Mouse (Mus musculus): ENCODE results near the gene Pla2g2c. TPM values are rescaled to one million over a fixed set of nuclear protein-coding genes. Genes with fewer than 3 reads are reported as not detected.

Gene Pla2g2c
- polyA plus RNA-seq, 1 experiment from 2014 or later: 0.61 TPM

DNA sequence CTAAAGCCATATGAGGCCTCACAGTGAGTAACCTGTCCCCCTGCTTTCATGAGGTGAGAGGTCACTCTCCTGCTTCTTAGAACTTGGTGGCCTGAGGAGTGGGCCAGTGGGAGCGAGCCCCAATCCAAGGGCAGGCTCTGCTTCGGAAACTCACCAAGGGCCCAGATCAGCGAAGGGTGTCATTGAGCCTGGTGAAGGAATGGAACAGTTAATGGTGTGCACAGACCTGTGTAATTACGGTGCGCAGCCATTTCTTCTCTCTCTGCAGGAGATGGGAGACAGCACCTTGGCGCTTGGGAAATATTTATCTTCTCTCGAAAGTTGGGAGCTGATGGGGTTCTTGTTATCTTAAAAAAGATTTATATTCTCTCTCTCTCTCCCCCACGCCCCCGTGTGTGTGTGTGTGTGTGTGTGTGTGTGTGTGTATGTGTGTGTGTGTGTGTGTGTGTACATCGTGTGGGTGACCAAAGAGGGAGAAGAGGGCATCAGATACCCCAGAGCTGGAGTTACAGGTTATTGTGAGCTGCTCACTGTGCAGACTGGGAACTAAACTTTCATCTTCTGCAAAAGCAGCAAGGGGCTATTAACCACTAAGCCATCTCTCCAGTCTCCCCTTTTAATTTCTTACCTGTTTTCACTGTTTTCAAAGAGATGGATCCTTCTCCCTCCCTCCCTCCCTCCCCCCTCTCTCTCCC lies 27.3 kb upstream of the Pla2g2c start:
- WGBS: 34% methylated on average over 7 of the region's 10 CpGs
- no peak overlapping the region for H3K27ac ChIP-seq (replicated peaks)
- no peaks in the 10 kb centered on the region for H3K36me3 ChIP-seq
- no peak overlapping the region for H3K4me3 ChIP-seq (replicated peaks)
- H3K4me2 ChIP-seq (replicated peaks): no peak overlapping the region
- no peak overlapping the region for H3K9ac ChIP-seq
- no peaks in the 10 kb centered on the region for H3K4me1 ChIP-seq
- no peak for ATAC-seq (ENCODE audit: insufficient number of reproducible peaks, low FRiP score, low TSS enrichment, low read depth)
- no peaks in the 10 kb centered on the region for H3K9me3 ChIP-seq (replicated peaks)
- peaks cover 28% of the 10 kb centered on the region for H3K27me3 ChIP-seq

GRCm38 (mm10) chr4:138698296-138698695 lies 26.3 kb upstream of the Pla2g2c start:
- no peaks in the 10 kb centered on the region for H3K36me3 ChIP-seq
- 66% methylated on average over 2 of the region's 2 CpGs for WGBS
- H3K27me3 ChIP-seq: peaks cover 20% of the 10 kb centered on the region
- no peak overlapping the region for H3K4me2 ChIP-seq (replicated peaks)
- no peak for ATAC-seq (ENCODE audit: insufficient number of reproducible peaks, low FRiP score, low TSS enrichment, low read depth)
- H3K9ac ChIP-seq: no peak overlapping the region
- no peak overlapping the region for H3K4me3 ChIP-seq (replicated peaks)
- no peaks in the 10 kb centered on the region for H3K9me3 ChIP-seq (replicated peaks)
- no peaks in the 10 kb centered on the region for H3K4me1 ChIP-seq
- no peak overlapping the region for H3K27ac ChIP-seq (replicated peaks)

- ATAC-seq (ENCODE audit: insufficient number of reproducible peaks, low FRiP score, low TSS enrichment, low read depth): no peak
Measured at GRCm38 (mm10) chr4:138700184-138700982, 24.2 kb upstream of the Pla2g2c start.

GRCm38 (mm10) chr4:138701111-138701510 lies 23.5 kb upstream of the Pla2g2c start:
- Histone ChIP-seq H3K27me3 (peaks cover 3% of the 10 kb centered on the region; the same call in 1 of the 2 replicates), H3K4me3 (replicated peaks) (no peak overlapping the region), H3K36me3 (no peaks in the 10 kb centered on the region), H3K9ac (no peak overlapping the region), H3K4me2 (replicated peaks) (no peak overlapping the region), H3K4me1 (no peaks in the 10 kb centered on the region), H3K9me3 (replicated peaks) (no peaks in the 10 kb centered on the region), H3K27ac (replicated peaks) (no peak overlapping the region)
- no peak for ATAC-seq (ENCODE audit: insufficient number of reproducible peaks, low FRiP score, low TSS enrichment, low read depth)
- WGBS: 64% methylated on average over 8 of the region's 8 CpGs

More at GRCm38 (mm10) chr4:138700184-138700982, 24.2 kb upstream of the Pla2g2c start:
- Histone ChIP-seq H3K27me3 (peaks cover 6% of the 10 kb centered on the region; the same call in 1 of the 2 replicates), H3K27ac (replicated peaks) (no peak overlapping the region), H3K4me3 (replicated peaks) (no peak overlapping the region), H3K9ac (no peak overlapping the region), H3K9me3 (replicated peaks) (no peaks in the 10 kb centered on the region), H3K4me1 (no peaks in the 10 kb centered on the region), H3K36me3 (no peaks in the 10 kb centered on the region), H3K4me2 (replicated peaks) (no peak overlapping the region)
- WGBS: 23% methylated on average over 15 of the region's 15 CpGs

- Histone ChIP-seq H3K4me3 (replicated peaks) (no peak overlapping the region), H3K9ac (no peak overlapping the region), H3K4me1 (no peaks in the 10 kb centered on the region), H3K27me3 (no peaks in the 10 kb centered on the region; the same call in 1 of the 2 replicates), H3K27ac (replicated peaks) (no peak overlapping the region), H3K36me3 (no peaks in the 10 kb centered on the region), H3K4me2 (replicated peaks) (no peak overlapping the region), H3K9me3 (replicated peaks) (no peaks in the 10 kb centered on the region)
- ATAC-seq (ENCODE audit: insufficient number of reproducible peaks, low FRiP score, low TSS enrichment, low read depth): no peak
- 72% methylated on average over 2 of the region's 2 CpGs for WGBS
Measured at GRCm38 (mm10) chr4:138702031-138702430, 22.6 kb upstream of the Pla2g2c start.

- no peak overlapping the region for H3K4me3 ChIP-seq (replicated peaks)
- H3K4me2 ChIP-seq (replicated peaks): no peak overlapping the region
- H3K4me1 ChIP-seq: no peaks in the 10 kb centered on the region
- no peak overlapping the region for H3K9ac ChIP-seq
- no peak overlapping the region for H3K27ac ChIP-seq (replicated peaks)
- WGBS: 69% methylated on average over 8 of the region's 8 CpGs
- ATAC-seq (ENCODE audit: insufficient number of reproducible peaks, low FRiP score, low TSS enrichment, low read depth): no peak
- no peaks in the 10 kb centered on the region for H3K36me3 ChIP-seq
- H3K27me3 ChIP-seq: no peaks in the 10 kb centered on the region
- H3K9me3 ChIP-seq (replicated peaks): no peaks in the 10 kb centered on the region
Measured at GRCm38 (mm10) chr4:138702528-138702927, 22.1 kb upstream of the Pla2g2c start.

GRCm38 (mm10) chr4:138703591-138703990 lies 21.0 kb upstream of the Pla2g2c start:
- Histone ChIP-seq H3K4me2 (replicated peaks) (no peak overlapping the region), H3K27ac (replicated peaks) (no peak overlapping the region), H3K9me3 (replicated peaks) (no peaks in the 10 kb centered on the region), H3K27me3 (no peaks in the 10 kb centered on the region), H3K9ac (no peak overlapping the region), H3K4me1 (no peaks in the 10 kb centered on the region), H3K36me3 (no peaks in the 10 kb centered on the region), H3K4me3 (replicated peaks) (no peak overlapping the region)
- ATAC-seq (ENCODE audit: insufficient number of reproducible peaks, low FRiP score, low TSS enrichment, low read depth): no peak
- WGBS: 54% methylated on average over 7 of the region's 7 CpGs

DNA sequence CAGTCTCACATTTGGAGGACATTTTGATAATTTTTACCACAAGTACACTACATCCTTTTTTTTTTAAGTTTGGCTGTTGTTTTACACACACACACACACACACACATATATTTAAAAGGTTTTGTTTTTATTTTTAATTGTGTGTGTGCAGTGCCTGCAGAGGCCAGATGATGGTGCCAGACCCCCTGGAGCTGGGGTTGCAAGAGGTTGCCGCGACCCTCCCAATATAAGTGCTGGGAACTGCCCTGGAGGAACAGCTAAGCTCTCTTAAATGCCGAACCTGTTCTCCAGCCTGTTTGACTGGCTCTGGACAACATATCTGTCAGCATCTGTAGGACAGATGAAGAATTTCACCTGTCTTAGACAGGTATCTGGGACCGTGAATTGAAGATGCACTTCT lies 20.4 kb upstream of the Pla2g2c start:
- WGBS: 66% methylated on average over 4 of the region's 4 CpGs
- Histone ChIP-seq H3K4me3 (replicated peaks) (no peak overlapping the region), H3K4me1 (no peaks in the 10 kb centered on the region), H3K4me2 (replicated peaks) (no peak overlapping the region), H3K9ac (no peak overlapping the region), H3K27me3 (no peaks in the 10 kb centered on the region), H3K9me3 (replicated peaks) (no peaks in the 10 kb centered on the region), H3K36me3 (no peaks in the 10 kb centered on the region), H3K27ac (replicated peaks) (no peak overlapping the region)
- ATAC-seq (ENCODE audit: insufficient number of reproducible peaks, low FRiP score, low TSS enrichment, low read depth): no peak

DNA sequence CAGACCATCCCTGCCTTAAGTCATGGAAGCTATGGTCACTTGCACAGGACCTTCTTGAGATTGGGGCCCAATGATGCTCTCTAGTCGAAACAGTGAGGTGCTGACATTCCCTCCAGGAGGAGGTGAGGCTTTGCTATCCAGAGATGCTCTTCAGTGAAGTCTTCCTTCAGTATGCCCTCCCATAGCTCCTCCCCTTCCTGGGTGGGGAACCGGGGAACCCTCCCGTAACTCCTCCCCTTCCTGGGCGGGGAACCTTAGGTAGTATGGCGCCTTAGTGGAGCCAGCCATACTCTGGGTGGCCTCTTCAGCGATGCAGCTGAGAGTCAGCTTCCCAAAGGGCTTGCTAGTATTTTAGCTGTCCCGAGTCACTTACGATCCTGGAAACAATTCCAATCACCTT lies 18.0 kb upstream of the Pla2g2c start:
- H3K9me3 ChIP-seq (replicated peaks): no peaks in the 10 kb centered on the region

GRCm38 (mm10) chr4:138708636-138709035 lies 16.0 kb upstream of the Pla2g2c start:
- 11% methylated on average over 7 of the region's 7 CpGs for WGBS

More for the DNA sequence above, 18.0 kb upstream of the Pla2g2c start:
- Histone ChIP-seq H3K4me3 (replicated peaks) (no peak overlapping the region), H3K4me1 (no peaks in the 10 kb centered on the region), H3K4me2 (replicated peaks) (no peak overlapping the region), H3K9ac (no peak overlapping the region), H3K27ac (replicated peaks) (no peak overlapping the region), H3K27me3 (no peaks in the 10 kb centered on the region), H3K36me3 (no peaks in the 10 kb centered on the region)
- ATAC-seq (ENCODE audit: insufficient number of reproducible peaks, low FRiP score, low TSS enrichment, low read depth): no peak
- 92% methylated on average over 8 of the region's 8 CpGs for WGBS

DNA sequence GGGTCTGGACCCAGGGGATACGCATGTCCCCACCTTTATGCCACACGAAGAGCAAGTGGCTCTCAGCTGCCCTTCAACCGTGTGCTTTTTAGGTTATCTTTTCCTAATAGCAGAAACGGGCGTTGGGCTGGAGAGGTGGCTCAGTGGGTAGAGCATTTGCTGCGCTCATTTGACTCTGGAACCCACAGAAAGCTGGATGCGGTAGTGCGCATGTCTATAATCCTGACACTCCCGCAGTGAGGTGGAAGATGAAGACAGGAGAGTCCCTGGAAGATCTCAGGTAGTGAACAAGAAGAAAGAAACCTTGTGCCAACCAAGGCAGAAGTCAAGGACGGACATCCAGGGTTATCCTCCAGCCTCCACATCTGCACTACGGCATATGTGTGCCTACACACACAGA lies 15.3 kb upstream of the Pla2g2c start:
- Histone ChIP-seq H3K27me3 (no peaks in the 10 kb centered on the region), H3K36me3 (no peaks in the 10 kb centered on the region), H3K4me2 (replicated peaks) (no peak overlapping the region), H3K9me3 (replicated peaks) (no peaks in the 10 kb centered on the region), H3K4me1 (no peaks in the 10 kb centered on the region), H3K27ac (replicated peaks) (no peak overlapping the region), H3K4me3 (replicated peaks) (no peak overlapping the region), H3K9ac (no peak overlapping the region)
- WGBS: 84% methylated on average over 11 of the region's 11 CpGs
- no peak for ATAC-seq (ENCODE audit: insufficient number of reproducible peaks, low FRiP score, low TSS enrichment, low read depth)

More at GRCm38 (mm10) chr4:138708636-138709035, 16.0 kb upstream of the Pla2g2c start:
- H3K4me3 ChIP-seq (replicated peaks): no peak overlapping the region
- no peak overlapping the region for H3K27ac ChIP-seq (replicated peaks)
- no peak overlapping the region for H3K9ac ChIP-seq
- H3K4me1 ChIP-seq: no peaks in the 10 kb centered on the region
- H3K9me3 ChIP-seq (replicated peaks): no peaks in the 10 kb centered on the region
- ATAC-seq (ENCODE audit: insufficient number of reproducible peaks, low FRiP score, low TSS enrichment, low read depth): no peak
- no peaks in the 10 kb centered on the region for H3K36me3 ChIP-seq
- no peaks in the 10 kb centered on the region for H3K27me3 ChIP-seq
- no peak overlapping the region for H3K4me2 ChIP-seq (replicated peaks)
